Mouse (Mus musculus) spleen, postnatal 14 days (tissue): ENCODE results near the gene Pcdh17.

Source experiments
- DNase-seq, 2 experiments: peaks; one replicate each; pipeline ENCODE4 v3.0.0; 2021 to 2022; ENCODE audit warnings: low spot score in 2 of 2

The Pcdh17 gene

DNA sequence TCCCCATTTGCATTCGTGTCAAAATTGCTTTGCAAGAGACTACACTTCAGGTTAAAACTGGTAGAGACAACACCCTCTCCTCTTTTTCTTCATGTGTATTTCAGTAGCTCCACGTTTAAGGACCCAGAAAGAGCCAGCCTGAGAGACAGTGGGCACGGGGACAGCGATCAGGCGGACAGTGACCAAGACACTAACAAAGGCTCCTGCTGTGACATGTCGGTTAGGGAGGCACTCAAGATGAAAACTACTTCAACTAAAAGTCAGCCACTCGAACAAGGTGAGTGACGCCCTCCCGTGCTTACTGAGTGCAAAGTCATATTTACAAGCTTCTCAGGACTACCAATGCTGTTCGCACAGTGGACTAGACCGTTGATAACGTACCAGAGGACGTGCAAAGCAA is 34.0 kb downstream of the Pcdh17 start:
- no peak for DNase-seq

DNA sequence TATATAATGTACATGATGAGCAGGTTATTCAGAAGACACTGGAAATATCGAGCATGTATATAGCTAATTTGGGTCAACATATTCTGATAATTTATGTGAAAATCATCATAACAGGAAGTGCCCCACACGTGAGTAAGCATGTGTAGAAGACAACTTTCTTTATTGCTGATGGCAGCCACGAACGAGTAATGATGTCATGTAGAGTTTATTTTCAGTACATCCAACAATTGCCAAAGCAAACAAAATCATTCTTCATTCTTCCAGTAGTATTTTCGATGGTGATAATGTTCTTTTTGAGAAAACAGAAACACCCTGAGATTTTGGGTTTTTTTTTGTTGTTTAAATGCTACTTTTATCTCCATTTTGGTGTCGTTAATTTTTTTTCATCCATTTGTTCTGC is 37.2 kb downstream of the Pcdh17 start:
- no peak for DNase-seq

DNA sequence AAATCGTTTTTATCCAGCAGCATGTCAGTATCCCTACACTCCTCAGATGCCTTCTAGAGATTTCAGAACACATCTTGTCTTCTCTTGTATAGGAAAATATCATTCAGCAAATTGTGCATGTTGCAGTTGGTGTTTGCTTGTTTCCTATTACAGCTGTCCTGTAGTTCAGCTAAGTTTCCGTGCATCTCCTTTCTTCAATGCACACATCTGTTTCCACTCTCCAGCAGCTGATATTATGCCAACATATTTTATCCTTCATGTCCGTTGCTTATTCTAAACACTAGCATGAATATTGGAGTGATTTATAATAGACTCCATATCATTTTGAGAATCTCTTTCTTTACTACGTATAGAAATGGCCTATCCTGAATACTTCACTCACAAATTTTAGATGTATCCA is 41.0 kb downstream of the Pcdh17 start:
- DNase-seq, result no peak

DNA sequence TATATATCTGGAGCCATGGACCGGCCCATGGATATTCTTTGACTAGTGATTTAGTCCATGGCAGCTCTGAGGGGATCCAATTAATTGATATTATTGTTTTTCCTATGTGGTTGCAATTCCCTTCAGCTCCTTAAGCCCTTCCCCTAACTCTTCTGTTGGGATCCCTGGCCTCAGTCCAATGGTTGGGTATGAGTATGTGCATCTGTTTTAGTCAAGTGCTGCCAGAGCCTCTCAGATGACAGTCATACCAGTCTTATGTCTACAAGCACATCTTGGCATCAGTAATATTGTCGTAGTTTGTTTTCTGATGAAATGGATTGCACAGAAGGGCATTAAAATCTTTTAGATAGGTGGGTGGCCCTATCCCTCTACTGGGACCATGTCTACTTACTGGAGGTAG is 67.6 kb downstream of the Pcdh17 start:
- no peak for DNase-seq

DNA sequence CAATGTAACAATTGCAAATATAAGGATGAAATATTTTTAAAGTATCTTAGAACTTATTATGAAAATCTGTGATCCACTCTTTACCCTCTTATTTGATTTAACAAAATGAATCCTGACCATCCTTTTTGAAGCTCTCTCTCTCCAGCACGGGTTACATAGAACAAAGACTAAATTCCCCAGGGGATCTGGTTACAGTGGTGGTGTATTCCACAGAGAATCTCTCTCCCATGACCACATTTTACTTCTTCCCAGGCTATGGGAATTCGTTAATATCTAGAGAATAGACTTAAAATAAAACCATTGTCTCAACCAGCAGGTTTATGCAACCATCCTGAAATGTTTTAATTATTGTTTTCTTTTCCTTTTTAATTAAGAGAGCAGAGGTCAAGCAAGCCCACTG is 89.0 kb downstream of the Pcdh17 start:
- DNase-seq, result no peak

DNA sequence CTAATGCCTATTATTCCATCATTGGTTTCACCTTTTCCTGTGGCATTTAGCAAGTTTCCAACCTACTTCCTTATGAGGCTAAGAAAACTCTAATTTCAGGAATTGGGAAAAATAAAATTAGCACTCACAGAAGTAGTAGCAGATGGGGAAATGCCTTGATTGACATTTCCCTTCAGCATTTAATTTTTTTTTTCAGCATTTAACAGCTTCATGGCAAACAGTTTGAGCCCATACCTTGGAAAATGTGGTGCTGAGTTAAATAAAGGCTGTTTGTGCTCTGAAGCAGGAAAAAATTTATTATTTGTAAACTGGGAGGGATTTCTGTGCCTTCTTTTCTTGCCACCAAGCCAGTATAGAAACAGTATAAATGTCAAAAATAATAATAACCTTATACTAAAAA is 91.9 kb downstream of the Pcdh17 start:
- no peak for DNase-seq

DNA sequence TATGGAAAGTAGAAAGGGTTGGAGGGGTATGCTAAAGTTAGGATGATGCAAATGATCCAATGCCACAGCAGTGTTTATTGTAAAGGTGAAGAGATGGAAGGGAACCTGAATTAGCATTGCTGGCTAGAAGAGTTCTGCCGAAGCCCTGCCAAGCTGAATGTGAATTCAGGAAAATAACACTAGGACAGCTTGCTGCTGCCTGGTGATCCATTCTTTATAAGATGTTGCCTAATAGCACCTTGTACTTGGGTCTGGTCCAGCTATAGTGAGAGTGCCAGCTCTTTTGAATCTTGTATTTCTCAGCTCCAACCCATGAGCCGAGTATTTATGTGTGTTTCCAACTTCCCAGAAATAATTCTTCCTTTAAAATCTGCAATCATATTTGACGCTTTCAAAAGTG is 98.5 kb downstream of the Pcdh17 start:
- no peak for DNase-seq

DNA sequence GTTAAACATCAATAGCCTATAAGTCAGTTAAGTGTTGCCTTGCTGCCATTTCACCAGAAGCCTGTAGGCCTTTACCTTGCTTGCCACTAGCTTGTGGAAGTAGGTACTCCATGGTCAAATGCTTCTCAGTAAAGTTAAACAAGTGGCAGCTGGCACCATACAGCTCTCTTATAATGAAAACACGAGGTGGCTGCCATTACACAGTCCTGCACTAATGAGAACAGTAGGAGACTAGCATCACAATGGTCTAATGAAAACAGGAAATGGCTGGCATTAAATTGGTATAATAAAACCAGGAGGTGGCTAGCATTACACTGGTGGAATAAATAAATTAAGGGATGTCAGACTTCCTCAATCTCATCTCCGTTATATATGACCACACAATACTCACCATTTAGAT is 102.6 kb downstream of the Pcdh17 start:
- no peak for DNase-seq

DNA sequence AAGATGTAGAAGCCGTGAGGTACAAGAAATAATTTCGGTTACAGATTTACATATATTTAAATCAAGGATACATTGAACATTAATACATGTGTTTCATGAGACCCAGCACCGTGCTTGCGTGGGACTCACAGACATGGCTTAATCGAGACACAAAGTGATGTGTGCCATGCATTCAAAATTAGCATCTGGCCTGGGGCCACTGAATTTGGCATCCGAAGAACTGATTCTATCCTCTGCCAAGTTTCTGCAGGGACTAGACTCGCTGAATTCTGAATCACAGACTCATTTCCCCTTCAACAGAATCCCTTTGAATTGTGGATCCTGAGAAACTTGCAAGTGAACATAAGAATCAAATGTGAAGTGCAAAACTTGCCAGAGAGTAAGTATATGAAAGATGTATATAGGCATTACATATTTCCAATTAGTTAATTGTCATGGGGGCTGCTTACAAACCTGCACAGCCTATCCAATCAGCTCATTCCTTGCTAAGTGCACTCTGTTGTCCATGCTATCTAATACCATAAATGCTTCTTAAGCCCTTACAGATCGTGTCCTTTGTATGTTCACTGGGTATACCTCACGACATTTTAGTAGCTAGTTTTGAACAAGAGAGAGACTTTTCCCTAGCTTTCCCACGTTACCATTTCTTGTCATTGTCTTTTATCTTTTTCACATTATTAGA is 104.3 kb downstream of the Pcdh17 start:
- no peak for DNase-seq

DNA sequence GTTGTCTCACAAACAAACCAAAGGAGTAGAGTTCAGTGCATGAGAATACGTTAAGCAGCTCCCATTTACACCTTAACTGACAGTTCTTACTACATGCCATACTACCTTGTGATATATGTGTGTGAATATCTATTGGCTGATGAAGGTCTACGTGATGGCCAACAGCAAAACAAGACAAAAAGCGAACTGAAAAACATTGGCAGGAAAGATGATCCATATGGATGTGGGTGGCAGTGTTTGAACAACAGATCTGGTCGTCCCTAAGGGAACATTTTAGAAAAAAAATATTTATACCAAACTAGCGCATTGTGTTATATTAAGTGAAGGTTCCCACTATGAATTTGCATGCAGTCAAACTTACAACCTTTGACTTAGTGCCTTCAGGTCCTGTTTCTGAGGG is 108.2 kb downstream of the Pcdh17 start:
- DNase-seq, result no peak

DNA sequence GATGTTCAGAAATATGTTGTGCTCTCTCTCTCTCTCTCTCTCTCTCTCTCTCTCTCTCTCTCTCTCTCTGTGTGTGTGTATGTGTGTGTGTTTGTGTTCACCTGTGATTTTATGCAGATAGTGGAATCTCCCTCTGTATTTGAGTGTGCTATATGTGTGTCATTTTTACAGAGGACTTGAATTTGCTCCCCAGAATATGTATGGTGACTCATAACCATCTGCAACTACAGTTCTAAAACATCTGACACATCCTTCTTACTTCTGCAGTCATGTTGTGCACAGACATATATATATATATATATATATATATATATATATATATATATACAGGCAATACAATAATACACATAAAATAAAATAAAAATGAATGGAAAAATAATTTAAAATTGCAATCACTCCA is 127.7 kb downstream of the Pcdh17 start:
- DNase-seq, result no peak
